Mouse (Mus musculus): ENCODE measurements at regions not wholly inside any gene's neighbourhood (a gene's known extent, or its start where the extent isn't known, plus 50 kb on each side); places are given as distances from the start of the nearest gene placed in this dataset.

DNA sequence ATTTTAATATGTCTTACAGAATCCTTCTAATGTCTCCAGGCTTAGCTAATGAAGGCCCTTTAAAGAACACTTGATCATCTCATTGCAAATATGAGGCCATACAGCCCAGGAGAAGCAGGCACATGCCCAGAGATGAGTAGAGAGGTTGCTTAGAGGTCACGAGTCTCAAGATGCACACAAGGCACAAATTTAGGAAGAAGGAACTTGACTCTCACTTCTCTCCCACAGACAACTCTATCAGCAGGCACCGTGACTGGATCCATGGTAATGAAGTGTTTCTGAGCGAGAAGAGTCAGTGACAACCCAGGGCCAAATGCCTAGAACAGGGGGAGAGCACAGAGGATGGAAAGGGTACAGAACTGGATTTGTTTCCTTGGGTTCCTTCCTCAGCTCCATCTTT, 392.7 kb upstream of the Klf4 start:
- no peak for DNase-seq

- DNase-seq = peak; percentile 5
These were observed 389.0 kb upstream of the Klf4 start for GRCm38 (mm10) chr4:55921217-55921616.

GRCm38 (mm10) chr4:55894116-55894885, 362.0 kb upstream of the Klf4 start:
- DNase-seq = no peak

GRCm38 (mm10) chr4:55891656-55892055, 359.4 kb upstream of the Klf4 start:
- DNase-seq = no peak

DNA sequence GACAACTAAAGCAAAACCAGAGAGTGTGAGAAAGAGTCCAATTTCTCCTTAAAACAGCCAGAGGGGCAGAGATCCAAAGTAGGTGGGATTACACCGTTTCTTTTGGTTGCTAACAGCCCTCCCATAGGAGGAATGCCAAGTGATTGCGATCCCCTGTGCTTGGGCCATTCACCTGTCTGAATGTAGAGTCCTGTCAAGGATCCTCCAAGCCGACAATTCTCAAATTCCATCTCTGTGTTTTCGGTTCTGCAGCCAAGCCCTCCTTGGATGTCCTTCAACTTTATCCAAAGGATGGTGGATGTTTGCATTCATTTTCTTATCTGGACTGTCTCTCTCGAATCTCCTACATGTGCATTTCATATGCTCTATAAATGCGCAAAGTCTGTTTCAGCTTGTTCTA, 355.3 kb upstream of the Klf4 start:
- DNase-seq = no peak

DNA sequence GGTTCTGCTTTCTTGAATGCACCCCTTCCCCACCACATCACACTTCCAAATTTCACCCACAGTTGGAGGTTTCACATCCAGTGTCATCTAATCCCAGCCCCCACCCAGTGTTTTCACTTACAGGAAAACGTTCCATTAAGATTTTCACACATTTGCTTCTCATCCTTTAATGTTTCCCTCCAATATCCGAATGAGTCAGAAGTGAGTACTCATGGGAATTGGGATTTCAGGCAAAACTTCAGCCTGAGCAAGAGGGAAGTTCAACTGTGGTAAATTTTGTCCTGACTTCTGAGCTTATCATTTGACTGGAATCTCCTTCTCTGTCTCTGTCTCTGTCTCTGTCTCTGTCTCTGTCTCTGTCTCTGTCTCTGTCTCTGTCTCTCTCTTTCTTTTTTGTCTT, 350.3 kb upstream of the Klf4 start:
- DNase-seq = no peak

- DNase-seq = peak; percentile 59
These were observed 343.0 kb upstream of the Klf4 start for GRCm38 (mm10) chr4:55875304-55875703.

DNA sequence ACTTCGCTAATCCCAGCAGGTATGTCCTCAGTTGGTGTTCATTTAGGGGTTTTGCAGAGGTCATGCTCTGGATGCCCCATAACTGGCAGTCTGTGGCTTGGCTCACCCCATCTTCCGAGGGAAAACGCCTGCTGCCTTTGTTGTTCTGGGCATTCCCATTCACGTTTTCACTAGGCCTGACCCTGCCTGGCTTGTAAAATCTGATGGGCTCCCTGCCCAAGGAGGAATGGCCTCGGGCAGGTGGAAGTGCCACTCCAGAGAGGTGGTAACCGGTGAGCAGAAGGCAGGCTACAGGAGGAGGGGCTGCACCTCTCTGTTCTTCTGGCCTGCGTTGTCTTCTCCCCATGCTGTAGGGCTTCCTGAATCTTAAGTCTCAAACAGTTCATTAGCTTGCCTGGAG, 342.6 kb upstream of the Klf4 start:
- peak; percentile 18 for DNase-seq

- DNase-seq = no peak
These were observed 342.0 kb upstream of the Klf4 start for GRCm38 (mm10) chr4:55874276-55874675.

- DNase-seq = no peak
These were observed 327.8 kb upstream of the Klf4 start for GRCm38 (mm10) chr4:55860055-55860454.

- DNase-seq = no peak
These were observed 327.0 kb upstream of the Klf4 start for GRCm38 (mm10) chr4:55859211-55859761.

DNA sequence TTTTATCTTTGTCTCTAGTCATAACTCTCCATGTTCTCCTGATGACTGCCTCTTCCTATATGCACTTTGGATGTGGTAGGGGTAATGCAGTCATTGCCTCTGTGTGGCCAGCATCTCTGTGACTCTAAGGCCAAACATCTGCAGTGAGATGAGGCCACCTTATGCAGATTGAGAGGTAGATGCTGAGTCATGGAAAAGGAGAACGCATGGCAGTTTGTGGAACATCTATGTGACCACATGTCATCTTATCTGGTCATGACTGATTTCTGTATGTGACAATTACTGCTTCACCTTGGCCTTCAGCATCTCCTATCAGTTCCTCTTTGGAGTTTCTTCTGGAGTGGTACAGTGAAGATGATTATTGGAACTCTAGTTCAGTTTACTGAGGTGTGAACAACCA, 319.2 kb upstream of the Klf4 start:
- DNase-seq = no peak

DNA sequence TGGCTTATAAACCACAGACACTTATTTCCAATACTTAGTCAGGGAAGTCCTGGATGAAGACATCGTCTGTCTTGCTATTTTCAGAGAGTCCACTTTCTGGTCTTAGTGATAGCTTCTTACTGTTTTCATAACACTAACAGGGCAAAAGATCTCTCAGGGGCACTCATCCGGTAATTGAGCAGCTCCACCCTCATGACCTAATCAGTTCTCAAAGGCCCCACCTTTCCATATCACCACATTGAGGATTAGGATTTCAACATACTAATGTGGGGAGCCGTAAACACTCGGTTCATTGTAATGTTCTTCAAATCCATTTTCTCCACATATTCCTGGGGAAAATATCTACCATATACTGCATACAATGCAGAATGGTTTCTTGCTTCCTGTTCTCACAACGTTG, 318.8 kb upstream of the Klf4 start:
- DNase-seq = no peak

- peak; percentile 64 for DNase-seq
These were observed 311.6 kb upstream of the Klf4 start for GRCm38 (mm10) chr4:55843727-55844401.

DNA sequence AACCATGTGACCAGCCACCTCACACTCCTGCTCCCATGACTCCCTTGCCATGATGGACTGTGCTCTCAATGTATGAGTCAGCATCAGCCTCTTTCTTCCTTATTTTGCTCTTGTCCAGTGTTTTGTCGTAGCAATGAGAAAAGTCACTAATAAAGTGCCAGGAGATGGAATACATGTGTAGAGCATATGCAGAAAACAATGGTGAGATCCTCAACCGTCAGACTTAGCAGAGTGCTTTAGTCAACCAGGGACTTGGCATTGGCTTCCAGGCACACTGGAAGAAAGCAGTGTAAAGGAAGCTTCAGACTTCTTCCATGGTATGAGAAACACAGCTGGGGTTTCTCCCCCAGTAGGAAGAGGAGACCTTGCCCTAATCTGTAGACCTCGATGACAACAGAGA, 306.3 kb upstream of the Klf4 start:
- DNase-seq = no peak

- peak; percentile 32 for DNase-seq
These were observed 291.9 kb upstream of the Klf4 start for GRCm38 (mm10) chr4:55824047-55824760.

DNA sequence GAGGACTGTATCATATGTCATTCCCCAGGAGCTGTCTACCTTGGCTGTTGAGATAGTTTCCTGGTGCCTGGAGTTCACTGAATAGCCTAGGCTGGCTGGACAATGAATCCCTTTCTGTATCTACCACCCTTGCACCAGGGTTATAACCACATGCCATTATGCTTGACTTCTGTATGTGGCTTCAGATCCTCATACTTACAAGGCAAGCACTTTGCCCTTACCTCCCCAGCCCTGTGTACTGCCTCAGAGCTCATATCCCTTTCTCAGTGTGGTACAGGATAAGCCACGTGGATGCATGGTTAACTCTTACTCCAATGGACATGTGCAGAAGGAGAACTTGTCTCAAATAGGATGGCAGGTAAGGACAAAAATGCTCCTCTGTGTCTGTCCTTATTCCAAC, 291.3 kb upstream of the Klf4 start:
- DNase-seq = no peak

DNA sequence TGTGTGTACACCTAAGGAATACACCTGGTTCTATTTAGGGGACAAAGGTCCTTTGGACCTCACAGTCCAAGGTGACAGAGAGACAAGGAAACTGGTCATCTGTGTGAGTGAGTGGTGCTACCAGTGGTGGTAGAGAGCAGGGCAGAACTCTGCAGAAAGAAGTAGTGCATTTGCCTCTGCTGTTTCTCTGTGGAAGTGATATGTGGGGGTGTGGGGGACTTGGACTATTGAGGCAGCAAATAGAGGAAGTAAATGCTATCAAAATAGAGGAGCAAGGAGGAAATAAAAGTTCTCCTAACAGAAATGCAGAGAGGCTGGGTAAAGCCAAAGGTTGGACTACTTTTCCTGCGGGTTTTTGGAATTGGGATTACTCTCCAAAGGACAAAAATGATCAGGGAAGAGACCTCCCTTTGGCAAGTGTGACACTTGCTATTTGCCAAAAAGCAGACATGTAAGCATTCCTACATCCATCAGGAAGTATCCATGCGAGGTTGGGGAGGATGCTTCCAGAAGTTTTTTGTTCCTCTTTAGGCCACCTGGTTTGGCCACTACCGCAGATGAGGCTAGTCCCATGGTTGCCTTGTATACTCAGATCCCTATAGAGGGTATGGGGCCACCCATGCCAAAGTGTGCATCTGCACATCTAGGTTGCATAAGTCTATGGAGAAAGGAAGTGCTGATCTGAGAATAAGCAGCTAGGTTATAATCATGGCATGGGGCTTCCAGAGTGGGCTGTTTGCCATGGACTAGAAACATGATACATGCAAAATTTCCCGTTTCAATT, 285.0 kb upstream of the Klf4 start:
- DNase-seq = no peak

GRCm38 (mm10) chr4:55815832-55816231, 283.6 kb upstream of the Klf4 start:
- peak; percentile 21 for DNase-seq

GRCm38 (mm10) chr4:55812846-55813245, 280.6 kb upstream of the Klf4 start:
- DNase-seq = peak; percentile 16

GRCm38 (mm10) chr4:55811656-55812055, 279.4 kb upstream of the Klf4 start:
- no peak for DNase-seq

GRCm38 (mm10) chr4:55808501-55808900, 276.2 kb upstream of the Klf4 start:
- peak; percentile 16 for DNase-seq

- no peak for DNase-seq
These were observed 274.5 kb upstream of the Klf4 start for GRCm38 (mm10) chr4:55806799-55807198.

Measured in lung, postnatal 10 days (tissue).